Mouse (Mus musculus): ENCODE measurements around the gene Naxe. TPM values are rescaled to one million over a fixed set of nuclear protein-coding genes. Genes with fewer than 3 reads are reported as not detected.
A peak's percentile ranks its signal among the peaks of the same experiment; 100 is the strongest.

The Naxe gene
- 156 and 163 TPM in 2 replicates for polyA plus RNA-seq (2015; fragmentation: Nextera tagmentation; extraction: Ambion mirVana)

DNA sequence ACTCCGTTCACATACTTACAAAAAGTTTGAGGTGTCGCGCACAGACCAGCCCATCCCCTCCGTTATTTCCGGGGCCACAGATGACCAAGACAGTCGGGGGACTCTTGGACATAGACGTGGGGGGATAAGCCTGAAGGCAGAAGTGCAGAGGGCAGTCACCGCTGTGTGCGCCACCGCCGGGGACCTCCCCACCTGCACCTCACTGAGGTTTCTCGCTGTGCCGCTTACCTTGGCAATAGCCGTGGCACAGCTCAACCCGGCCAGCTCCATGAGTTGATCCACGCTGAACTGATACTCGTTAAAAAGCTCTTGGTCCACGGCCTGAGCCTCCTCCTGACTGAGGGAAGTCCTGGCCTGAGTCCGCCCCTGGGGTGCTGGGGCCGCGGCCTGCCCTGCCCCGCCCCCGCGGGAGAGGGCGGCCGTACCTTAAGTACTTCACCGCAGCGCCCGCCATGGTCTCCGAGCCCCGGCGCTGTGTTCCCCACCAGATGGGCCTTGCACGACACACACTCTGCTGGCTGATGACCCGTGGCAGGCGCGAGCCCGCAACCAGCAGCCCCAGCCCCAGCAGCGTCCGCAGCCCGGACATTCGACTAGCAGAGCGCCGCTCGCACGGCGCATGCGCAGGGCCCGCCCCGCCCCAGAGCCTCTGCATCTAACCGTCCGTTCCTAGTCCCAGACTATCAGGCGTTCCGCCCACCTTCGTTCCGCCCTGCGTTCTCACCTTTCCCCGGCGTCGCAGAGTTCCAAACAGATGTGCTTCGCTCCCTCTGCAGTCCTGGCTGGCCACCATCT is at the start of gene Naxe:
Naxe (minus strand) TSS at position 594 of the 795 bp plus-strand sequence.
- H3K4me2 ChIP-seq: peak within 1 kb of the TSS; percentile 81
- H3K27ac ChIP-seq: peak within 1 kb of the TSS; percentile 67; the same call in 1 of the 2 replicates
- peak within 1 kb of the TSS; percentile 84 for H3K4me3 ChIP-seq (replicated peaks)
- under 1% methylated on average over 60 of the region's 60 CpGs for WGBS
- peaks cover 8% of the 10 kb centered on the region for H3K36me3 ChIP-seq
- H3K9ac ChIP-seq: peak within 1 kb of the TSS; percentile 73
- no peaks in the 10 kb centered on the region for H3K27me3 ChIP-seq (replicated peaks)
- H3K9me3 ChIP-seq: no peaks in the 10 kb centered on the region
- H3K4me1 ChIP-seq: peaks cover 11% of the 10 kb centered on the region
- ATAC-seq (ENCODE audit: insufficient read depth, low FRiP score, low read depth): peak; percentile 92

DNA sequence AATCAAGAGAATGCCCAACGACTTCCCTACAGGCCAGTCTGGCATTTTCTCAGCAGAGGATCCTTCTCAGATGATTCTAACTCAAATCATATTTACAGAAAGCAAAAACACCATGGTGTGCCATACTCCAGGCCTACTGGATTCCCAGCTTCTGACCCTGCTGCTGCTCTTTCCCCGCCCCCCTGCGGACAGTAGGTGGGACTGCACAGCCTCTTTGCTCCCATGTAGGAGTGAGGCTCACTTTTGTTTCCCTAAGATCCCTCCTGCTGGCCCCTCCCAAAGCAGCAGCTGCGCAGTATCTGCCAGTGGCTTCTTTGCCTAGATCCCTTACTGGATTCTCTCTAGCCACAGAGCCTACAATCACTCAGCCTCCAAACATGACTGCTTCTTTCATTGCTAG is 47.8 kb upstream of the Naxe start:
- H3K27ac ChIP-seq: no peak overlapping the region
- H3K4me2 ChIP-seq: no peak overlapping the region
- H3K9me3 ChIP-seq: no peaks in the 10 kb centered on the region
- ATAC-seq (ENCODE audit: insufficient read depth, low FRiP score, low read depth): no peak
- H3K36me3 ChIP-seq: peaks cover 62% of the 10 kb centered on the region
- WGBS: 84% methylated on average over 4 of the region's 4 CpGs
- no peaks in the 10 kb centered on the region for H3K27me3 ChIP-seq (replicated peaks)
- no peaks in the 10 kb centered on the region for H3K4me1 ChIP-seq
- H3K9ac ChIP-seq: no peak overlapping the region
- no peak overlapping the region for H3K4me3 ChIP-seq (replicated peaks)

DNA sequence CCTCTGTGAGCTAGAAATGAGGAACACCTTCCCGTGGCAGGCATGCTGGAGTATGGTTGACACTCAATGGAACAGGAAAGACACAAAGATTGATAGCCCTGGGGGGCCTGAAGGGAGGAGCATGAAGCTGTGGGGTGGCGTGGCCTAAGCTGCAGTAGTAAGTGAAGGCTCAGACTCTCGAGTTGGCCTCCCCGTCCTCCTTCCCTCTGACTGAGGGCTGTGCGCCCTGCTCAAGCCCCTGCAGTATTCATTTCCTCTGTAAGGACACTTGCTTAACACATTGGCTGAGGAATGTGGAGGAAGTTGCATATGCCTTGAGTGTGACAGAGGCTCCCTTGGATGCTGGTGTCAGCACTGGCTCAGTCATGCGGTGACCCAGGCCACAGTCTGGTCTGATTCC is 44.3 kb upstream of the Naxe start:
- H3K27me3 ChIP-seq (replicated peaks): no peaks in the 10 kb centered on the region
- H3K9me3 ChIP-seq: no peaks in the 10 kb centered on the region
- no peak overlapping the region for H3K27ac ChIP-seq
- peaks cover 48% of the 10 kb centered on the region for H3K36me3 ChIP-seq
- no peak overlapping the region for H3K4me2 ChIP-seq
- no peak for ATAC-seq (ENCODE audit: insufficient read depth, low FRiP score, low read depth)
- no peak overlapping the region for H3K4me3 ChIP-seq (replicated peaks)
- H3K9ac ChIP-seq: no peak overlapping the region
- H3K4me1 ChIP-seq: no peaks in the 10 kb centered on the region
- 73% methylated on average over 6 of the region's 6 CpGs for WGBS

GRCm38 (mm10) chr3:88102196-88102595 is 43.9 kb upstream of the Naxe start:
- no peak overlapping the region for H3K4me3 ChIP-seq (replicated peaks)
- H3K9ac ChIP-seq: no peak overlapping the region
- H3K27me3 ChIP-seq (replicated peaks): no peaks in the 10 kb centered on the region
- ATAC-seq (ENCODE audit: insufficient read depth, low FRiP score, low read depth): no peak
- H3K4me1 ChIP-seq: no peaks in the 10 kb centered on the region
- H3K27ac ChIP-seq: no peak overlapping the region
- peaks cover 46% of the 10 kb centered on the region for H3K36me3 ChIP-seq
- WGBS: 80% methylated on average over 6 of the region's 6 CpGs
- H3K4me2 ChIP-seq: no peak overlapping the region
- H3K9me3 ChIP-seq: no peaks in the 10 kb centered on the region

GRCm38 (mm10) chr3:88101736-88102135 is 43.4 kb upstream of the Naxe start:
- 88% methylated on average over 7 of the region's 7 CpGs for WGBS
- ATAC-seq (ENCODE audit: insufficient read depth, low FRiP score, low read depth): no peak
- no peak overlapping the region for H3K4me3 ChIP-seq (replicated peaks)
- H3K27me3 ChIP-seq (replicated peaks): no peaks in the 10 kb centered on the region
- no peak overlapping the region for H3K9ac ChIP-seq
- H3K36me3 ChIP-seq: peaks cover 46% of the 10 kb centered on the region
- no peaks in the 10 kb centered on the region for H3K9me3 ChIP-seq
- no peaks in the 10 kb centered on the region for H3K4me1 ChIP-seq
- no peak overlapping the region for H3K4me2 ChIP-seq
- no peak overlapping the region for H3K27ac ChIP-seq

- Histone ChIP-seq H3K4me1 (no peaks in the 10 kb centered on the region), H3K27ac (no peak overlapping the region), H3K4me3 (replicated peaks) (no peak overlapping the region), H3K4me2 (no peak overlapping the region), H3K27me3 (replicated peaks) (no peaks in the 10 kb centered on the region), H3K9me3 (no peaks in the 10 kb centered on the region), H3K36me3 (peaks cover 41% of the 10 kb centered on the region), H3K9ac (no peak overlapping the region)
- 64% methylated on average over 3 of the region's 3 CpGs for WGBS
- no peak for ATAC-seq (ENCODE audit: insufficient read depth, low FRiP score, low read depth)
These were observed 42.0 kb upstream of the Naxe start for GRCm38 (mm10) chr3:88100251-88100650.

GRCm38 (mm10) chr3:88097666-88098065 is 39.4 kb upstream of the Naxe start:
- H3K4me1 ChIP-seq: no peaks in the 10 kb centered on the region
- H3K27ac ChIP-seq: no peak overlapping the region
- no peak overlapping the region for H3K9ac ChIP-seq
- H3K4me2 ChIP-seq: no peak overlapping the region
- no peaks in the 10 kb centered on the region for H3K9me3 ChIP-seq
- no peak overlapping the region for H3K4me3 ChIP-seq (replicated peaks)
- ATAC-seq (ENCODE audit: insufficient read depth, low FRiP score, low read depth): no peak
- no peaks in the 10 kb centered on the region for H3K27me3 ChIP-seq (replicated peaks)
- WGBS: 79% methylated on average over 6 of the region's 6 CpGs
- H3K36me3 ChIP-seq: peaks cover 41% of the 10 kb centered on the region; the same call in 1 of the 2 replicates

- Histone ChIP-seq H3K36me3 (peaks cover 50% of the 10 kb centered on the region; the same call in 1 of the 2 replicates), H3K27me3 (replicated peaks) (no peaks in the 10 kb centered on the region)
These were observed 35.8 kb upstream of the Naxe start for GRCm38 (mm10) chr3:88094126-88094525.

GRCm38 (mm10) chr3:88090616-88091015 is 32.3 kb upstream of the Naxe start:
- ATAC-seq (ENCODE audit: insufficient read depth, low FRiP score, low read depth): no peak
- Histone ChIP-seq H3K27ac (no peak overlapping the region), H3K27me3 (replicated peaks) (no peaks in the 10 kb centered on the region), H3K4me2 (no peak overlapping the region), H3K4me3 (replicated peaks) (no peak overlapping the region), H3K9me3 (no peaks in the 10 kb centered on the region), H3K9ac (no peak overlapping the region), H3K4me1 (no peaks in the 10 kb centered on the region), H3K36me3 (peaks cover 47% of the 10 kb centered on the region; the same call in 1 of the 2 replicates)
- WGBS: 94% methylated on average over 6 of the region's 6 CpGs

More at GRCm38 (mm10) chr3:88094126-88094525, 35.8 kb upstream of the Naxe start:
- no peak overlapping the region for H3K9ac ChIP-seq
- H3K4me3 ChIP-seq (replicated peaks): no peak overlapping the region
- 88% methylated on average over 5 of the region's 5 CpGs for WGBS
- H3K9me3 ChIP-seq: no peaks in the 10 kb centered on the region
- no peaks in the 10 kb centered on the region for H3K4me1 ChIP-seq
- no peak for ATAC-seq (ENCODE audit: insufficient read depth, low FRiP score, low read depth)
- no peak overlapping the region for H3K4me2 ChIP-seq
- no peak overlapping the region for H3K27ac ChIP-seq

DNA sequence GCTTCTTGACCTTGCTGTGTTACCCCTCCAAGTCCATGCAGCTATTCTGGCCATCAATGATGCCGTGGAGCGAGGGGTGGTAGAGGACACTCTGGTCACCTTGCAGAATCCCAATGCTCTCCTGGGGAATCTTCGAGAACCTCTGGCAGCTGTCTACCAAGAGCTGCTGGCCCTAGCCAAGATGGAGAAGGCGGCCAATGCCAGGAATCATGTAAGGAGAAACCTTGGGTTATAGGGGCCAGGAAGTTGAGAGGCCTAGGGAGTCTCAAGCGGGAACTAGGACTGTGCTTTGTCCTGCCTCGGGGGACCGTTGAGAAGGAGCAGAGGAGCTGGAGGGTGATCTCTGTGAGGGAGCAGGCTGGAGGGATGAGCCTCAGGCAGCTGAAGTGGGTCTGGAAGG is 31.8 kb upstream of the Naxe start:
- no peak for ATAC-seq (ENCODE audit: insufficient read depth, low FRiP score, low read depth)
- Histone ChIP-seq H3K9ac (no peak overlapping the region), H3K36me3 (peaks cover 44% of the 10 kb centered on the region; the same call in 1 of the 2 replicates), H3K4me2 (no peak overlapping the region), H3K27me3 (replicated peaks) (no peaks in the 10 kb centered on the region), H3K9me3 (no peaks in the 10 kb centered on the region), H3K4me1 (no peaks in the 10 kb centered on the region), H3K27ac (no peak overlapping the region), H3K4me3 (replicated peaks) (no peak overlapping the region)
- WGBS: 94% methylated on average over 7 of the region's 7 CpGs

DNA sequence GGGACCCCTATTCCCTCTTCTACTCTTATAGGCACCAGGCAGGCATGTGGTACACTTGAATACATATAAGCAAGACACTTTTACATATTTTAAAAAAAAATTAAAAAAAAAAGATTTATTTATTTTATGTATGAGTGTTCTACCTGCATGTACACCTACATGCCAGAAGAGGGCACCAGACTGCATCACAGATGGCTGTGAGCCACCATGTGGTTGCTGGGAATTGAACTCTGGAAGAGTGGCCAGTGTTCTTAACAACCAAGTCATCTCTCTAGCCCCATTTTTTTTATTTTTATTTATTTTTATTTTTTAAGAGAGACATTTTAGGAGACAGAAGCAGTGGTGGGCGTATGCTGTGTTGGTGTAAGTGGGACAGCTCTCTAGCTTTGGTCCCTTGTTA is 29.4 kb upstream of the Naxe start:
- ATAC-seq (ENCODE audit: insufficient read depth, low FRiP score, low read depth): no peak
- no peak overlapping the region for H3K4me3 ChIP-seq (replicated peaks)
- WGBS: 83% methylated on average over 1 of the region's 1 CpGs

GRCm38 (mm10) chr3:88085459-88085858 is 27.2 kb upstream of the Naxe start:
- Histone ChIP-seq H3K27ac (no peak overlapping the region), H3K36me3 (peaks cover 15% of the 10 kb centered on the region; the same call in 1 of the 2 replicates), H3K4me1 (peaks cover 13% of the 10 kb centered on the region), H3K4me3 (replicated peaks) (no peak overlapping the region), H3K27me3 (replicated peaks) (no peaks in the 10 kb centered on the region), H3K4me2 (no peak overlapping the region), H3K9ac (no peak overlapping the region), H3K9me3 (no peaks in the 10 kb centered on the region)
- ATAC-seq (ENCODE audit: insufficient read depth, low FRiP score, low read depth): no peak
- WGBS: 82% methylated on average over 2 of the region's 9 CpGs

More for the DNA sequence above, 29.4 kb upstream of the Naxe start:
- Histone ChIP-seq H3K9ac (no peak overlapping the region), H3K4me2 (no peak overlapping the region), H3K36me3 (peaks cover 27% of the 10 kb centered on the region; the same call in 1 of the 2 replicates), H3K9me3 (no peaks in the 10 kb centered on the region), H3K27ac (no peak overlapping the region), H3K27me3 (replicated peaks) (no peaks in the 10 kb centered on the region), H3K4me1 (peaks cover 6% of the 10 kb centered on the region)

All from stomach, embryonic 15.5 days (tissue).